Mouse (Mus musculus) gastrocnemius, adult 8-10 months (tissue): ENCODE data around the gene Nme7. TPM values are rescaled to one million over a fixed set of nuclear protein-coding genes. Genes with fewer than 3 reads are reported as not detected.

Experiments used
- DNase-seq, 2 experiments: peaks; one replicate each; pipeline ENCODE4 v3.0.0; 2022; ENCODE audit warnings: low spot score in 2 of 2
- total RNA-seq, 4 experiments: library from RNA; stranded (reverse); gene quantifications; 2 replicates each; pipeline ENCODE4 v1.2.4; 2022

Nme7 gene
- total RNA-seq, 4 experiments from 2014 or later: 1.2 to 3.5 (median 2.2) TPM

DNA sequence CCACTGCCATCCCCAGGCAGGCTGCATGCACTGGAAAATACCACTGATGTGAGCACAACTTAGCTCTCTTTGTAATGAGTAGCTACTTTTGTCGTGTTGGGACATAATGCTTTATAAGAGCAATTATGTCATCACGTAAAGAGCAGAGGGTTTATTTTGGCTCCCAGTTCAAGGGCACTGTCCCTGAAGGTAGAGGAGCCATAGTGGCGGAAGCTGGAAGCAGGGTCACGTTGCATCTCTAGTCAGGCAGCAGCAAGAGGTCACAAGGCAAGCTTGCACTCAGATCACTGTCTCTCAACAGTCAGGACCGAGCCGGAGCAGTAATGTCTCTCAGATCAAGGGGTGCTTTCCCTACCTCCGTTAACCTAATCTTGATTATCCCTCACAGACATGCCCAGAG lies 123.9 kb downstream of the Nme7 start:
- DNase-seq: no peak

GRCm38 (mm10) chr1:164428644-164429043 lies 124.7 kb downstream of the Nme7 start:
- DNase-seq: no peak

- DNase-seq: no peak
These were observed 128.7 kb downstream of the Nme7 start for GRCm38 (mm10) chr1:164432649-164433048.

DNA sequence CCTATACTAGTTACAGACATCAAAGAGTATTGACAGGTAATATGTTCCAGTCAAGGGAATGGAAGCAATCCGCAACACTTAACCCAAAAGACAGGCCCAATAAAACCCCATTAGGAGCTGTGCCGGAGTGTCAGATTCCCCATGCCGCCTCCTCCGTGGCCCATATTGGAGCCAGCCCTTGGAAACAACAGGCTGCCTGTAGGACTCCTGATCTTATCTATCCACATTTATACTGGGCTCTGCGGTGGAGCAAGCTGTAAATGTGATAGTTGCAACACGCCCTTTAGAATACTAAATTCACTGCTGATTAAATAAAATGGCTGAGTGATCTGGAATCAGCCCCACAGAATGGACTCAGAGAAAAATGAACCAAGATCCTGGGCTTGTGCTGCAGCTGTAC lies 130.1 kb downstream of the Nme7 start:
- no peak for DNase-seq

- DNase-seq: no peak
These were observed 132.8 kb downstream of the Nme7 start for GRCm38 (mm10) chr1:164436749-164437148.

GRCm38 (mm10) chr1:164440230-164440629 lies 136.3 kb downstream of the Nme7 start:
- DNase-seq: no peak

DNA sequence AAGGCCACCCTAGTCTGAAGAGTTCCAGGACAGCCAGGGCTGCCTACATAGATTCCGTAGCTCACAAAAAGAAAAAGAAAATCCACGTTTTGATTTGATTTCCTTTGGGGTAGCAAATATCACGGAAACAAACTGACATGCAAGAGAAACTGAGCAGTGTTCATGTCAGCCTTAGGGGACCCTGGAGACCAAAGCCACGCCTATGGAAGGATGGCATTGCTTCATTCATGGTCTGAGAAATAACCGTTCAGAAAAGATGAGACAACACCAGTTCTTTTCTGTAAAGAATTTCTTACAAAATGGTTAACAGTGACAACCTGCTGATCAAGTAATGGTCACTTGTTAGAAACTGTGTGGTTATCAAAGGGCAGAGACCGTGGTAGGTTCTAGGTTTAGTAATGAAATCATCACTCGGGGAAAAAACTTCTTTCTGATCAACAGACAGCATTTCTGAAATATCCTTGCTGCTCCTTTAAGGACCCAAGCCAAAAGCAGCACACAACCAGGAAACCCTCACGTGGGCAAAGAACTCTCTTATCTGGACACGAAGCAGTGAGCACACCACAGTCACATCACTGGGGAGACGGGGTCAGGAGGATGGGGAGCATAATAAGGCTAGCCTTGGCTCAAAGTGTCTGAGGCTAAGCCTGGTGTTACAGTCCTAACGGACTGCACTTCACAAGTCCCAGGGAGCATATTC lies 136.9 kb downstream of the Nme7 start:
- DNase-seq: no peak

DNA sequence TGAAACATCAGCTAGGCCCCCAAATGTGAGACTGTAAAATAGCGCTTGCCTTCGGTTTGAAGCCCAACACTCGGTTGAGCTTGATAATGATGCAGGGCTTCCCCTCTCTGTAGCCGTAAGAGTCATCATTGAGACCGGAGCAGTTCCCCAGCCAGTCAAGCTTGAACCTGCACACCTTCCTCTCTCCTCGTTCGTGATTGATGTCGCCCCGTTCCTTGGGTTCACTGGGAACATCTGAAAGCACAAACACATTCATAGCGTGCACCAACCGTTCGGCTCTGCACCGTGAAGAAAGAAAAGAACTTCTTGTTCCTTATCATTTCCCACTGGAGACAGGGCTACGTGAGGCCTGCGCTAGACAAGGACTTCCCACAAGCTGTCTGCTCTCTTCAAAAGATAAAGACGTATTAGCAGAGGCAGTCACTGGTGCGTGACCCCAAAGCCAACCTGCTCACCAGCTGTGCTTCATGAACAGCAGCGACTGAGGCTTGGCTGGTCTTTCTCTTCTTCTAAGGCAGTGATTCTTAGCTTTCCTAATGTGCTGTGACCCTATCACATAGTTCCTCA lies 137.6 kb downstream of the Nme7 start:
- no peak for DNase-seq

DNA sequence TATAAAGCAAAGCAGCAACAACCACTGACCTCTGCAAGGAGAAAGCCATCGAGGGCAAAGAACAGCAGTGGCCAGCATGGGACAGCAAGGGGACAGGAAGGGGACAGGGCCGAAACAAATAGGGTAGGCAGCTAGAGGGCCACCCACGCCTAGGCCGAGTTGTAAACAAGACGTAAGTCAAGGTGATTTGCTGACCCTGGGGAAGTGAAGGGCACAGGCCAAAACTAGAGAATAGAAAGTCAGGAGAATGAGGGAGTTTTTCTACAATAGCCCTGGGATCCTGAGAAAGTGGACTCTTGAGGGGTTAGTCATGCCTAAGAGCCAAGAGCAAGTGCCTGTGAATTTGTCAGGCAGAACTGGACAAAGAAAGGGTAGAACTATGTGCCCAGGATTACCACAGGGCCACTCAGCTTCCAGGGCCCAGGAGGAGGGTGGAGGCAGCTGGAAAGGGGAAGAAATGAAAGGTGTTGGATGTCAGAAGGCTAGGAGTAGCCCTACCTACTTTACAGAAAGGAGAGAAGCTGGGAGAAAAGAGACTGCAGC lies 141.8 kb downstream of the Nme7 start:
- DNase-seq: no peak

- DNase-seq: no peak
These were observed 142.6 kb downstream of the Nme7 start for GRCm38 (mm10) chr1:164446535-164446934.

DNA sequence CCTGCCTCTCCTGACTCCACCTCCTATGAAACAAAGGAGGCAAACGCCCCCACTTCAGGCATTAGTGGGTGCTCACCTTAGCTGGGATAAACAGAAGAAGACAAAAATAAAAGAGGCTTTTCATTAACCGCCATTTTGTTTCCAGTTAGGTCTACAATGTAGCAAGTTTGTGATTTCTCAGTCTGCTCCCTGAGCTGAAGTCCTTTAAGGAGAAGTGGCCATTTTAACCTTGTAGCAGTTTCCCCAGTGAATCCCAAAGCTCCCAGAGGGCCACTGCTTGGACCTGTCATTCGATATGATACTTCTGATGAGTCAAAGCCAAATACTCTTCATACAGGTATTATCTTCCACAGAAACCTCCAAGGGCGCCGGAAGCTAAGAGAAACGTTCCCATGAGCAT lies 143.6 kb downstream of the Nme7 start:
- no peak for DNase-seq

- DNase-seq: no peak
These were observed 145.7 kb downstream of the Nme7 start for GRCm38 (mm10) chr1:164449626-164450025.

- DNase-seq: no peak
These were observed 146.3 kb downstream of the Nme7 start for GRCm38 (mm10) chr1:164450231-164450630.

- no peak for DNase-seq
These were observed 146.7 kb downstream of the Nme7 start for GRCm38 (mm10) chr1:164450644-164451043.

DNA sequence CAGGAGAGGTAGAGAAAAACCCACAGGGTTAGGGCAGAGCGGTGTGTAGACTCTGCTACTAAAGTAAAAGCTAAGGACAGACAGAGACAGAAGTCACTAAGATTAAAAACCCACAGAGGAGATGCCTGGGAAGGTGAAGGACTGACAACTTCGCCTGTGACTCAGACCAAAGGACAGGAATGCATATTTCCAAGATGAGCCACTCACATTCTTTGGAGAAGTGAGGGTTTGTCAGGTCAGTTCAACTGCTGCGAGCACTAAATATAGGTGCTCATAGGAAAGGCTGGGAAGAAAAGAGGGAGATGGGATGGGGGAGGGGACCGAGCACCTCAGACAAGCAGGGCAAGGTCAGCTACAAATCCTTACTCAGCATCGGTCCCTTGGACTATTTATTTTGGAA lies 147.4 kb downstream of the Nme7 start:
- no peak for DNase-seq

DNA sequence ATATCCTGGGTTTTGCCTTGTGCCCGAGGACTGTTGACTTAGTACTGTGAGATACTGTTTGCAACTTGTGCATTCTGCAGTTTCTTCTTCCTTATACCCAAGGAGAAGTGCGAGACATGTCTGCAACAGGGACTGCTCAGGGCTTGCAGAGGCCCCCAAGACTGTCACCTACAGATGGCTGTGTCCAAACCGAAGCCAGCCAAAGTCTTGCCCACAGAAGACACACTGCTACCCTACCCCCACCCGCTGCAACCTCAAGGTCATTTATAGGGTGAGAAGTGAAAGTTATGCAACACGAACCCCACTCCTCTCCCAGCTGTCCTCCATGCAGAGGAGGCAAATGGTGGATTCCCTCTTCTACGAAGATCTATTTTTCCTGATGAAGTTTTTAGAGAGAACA lies 148.7 kb downstream of the Nme7 start:
- no peak for DNase-seq

DNA sequence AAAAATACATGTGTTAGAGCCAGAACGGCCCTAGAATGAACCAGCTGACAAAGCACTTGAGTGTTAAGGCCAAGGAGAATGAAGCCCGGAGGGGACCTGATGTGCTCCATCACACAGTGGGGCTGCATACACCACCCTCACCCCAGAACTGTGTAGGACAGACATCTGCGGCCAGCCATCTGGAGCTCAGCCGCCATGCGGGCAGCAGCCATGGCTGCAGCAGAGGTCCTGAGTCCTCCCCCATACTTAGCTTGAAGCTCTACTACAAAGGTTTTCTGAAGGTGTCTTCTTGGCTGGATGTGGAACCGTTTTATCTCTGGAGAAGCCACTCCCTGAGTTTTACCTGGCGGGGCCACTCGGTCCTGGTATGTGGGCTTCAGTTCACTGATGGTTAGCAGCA lies 149.2 kb downstream of the Nme7 start:
- DNase-seq: no peak

DNA sequence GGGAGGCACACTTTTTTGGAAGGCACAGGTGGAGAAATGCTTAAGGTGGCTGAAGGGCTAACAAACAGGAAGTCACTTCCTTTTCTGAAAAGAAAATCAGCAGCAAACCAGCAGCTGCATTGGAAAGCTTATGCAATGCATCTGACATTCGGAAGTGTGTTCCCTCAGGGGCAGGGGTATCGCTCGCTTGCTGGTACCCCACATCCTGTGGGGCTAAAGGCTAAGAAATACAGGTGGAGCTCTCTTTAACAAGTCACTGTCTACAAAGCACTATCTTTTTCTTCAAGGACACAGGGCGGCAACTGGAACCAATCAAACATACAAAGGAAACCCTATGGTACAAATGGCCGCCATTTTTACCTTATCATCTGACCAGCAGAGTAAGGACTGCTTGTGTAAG lies 149.8 kb downstream of the Nme7 start:
- no peak for DNase-seq

DNA sequence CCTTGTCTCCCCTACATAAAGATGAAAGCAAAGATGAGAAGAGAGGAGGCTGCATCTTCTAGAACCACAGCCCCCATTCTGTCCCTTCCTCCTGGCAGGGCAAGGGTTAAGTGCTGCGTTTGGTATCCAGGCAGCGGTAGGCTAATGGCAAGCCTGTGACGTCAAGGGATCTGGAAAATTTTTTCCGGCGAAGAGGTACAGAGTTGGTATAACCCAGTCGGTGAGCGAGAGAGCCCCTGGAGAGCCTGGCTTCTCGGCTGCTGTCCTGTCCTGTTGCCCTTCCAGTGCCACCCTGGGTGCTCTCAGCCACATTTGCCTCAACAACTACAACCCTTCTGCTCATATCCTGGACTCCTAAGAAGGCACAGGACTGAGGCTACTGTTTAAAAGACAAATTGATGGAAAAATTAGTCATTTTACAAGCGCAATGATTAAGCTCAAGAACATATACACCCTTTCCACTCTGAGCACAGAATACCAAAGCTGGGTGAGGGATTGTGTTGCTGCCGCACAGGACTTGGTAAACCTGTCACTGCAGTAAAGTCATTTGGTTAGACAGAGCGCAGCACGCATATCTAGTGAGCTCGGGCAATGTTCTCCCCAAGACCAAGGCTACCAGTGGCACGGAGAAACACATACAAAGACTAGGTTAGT lies 151.0 kb downstream of the Nme7 start:
- DNase-seq: no peak

DNA sequence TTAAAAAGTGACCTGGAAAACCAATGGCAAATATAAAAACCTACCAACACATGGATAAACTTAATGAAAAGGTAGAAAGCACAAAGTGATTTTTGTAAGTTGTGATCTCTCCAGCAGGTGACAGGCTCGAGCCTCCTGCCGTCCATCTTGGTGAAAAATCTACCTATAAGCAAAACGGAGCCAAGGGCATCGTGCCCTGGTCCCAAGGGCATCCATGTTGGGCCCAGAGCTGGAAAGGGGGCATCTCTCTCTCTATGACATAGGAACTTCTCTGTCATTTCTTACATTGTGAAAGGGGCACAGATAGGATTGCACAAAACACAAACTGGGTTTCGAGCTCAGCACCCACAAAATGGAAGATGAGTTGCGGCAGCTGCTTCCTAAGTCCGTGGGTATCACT lies 151.7 kb downstream of the Nme7 start:
- no peak for DNase-seq

- DNase-seq: no peak
These were observed 152.1 kb downstream of the Nme7 start for GRCm38 (mm10) chr1:164456065-164456464.

DNA sequence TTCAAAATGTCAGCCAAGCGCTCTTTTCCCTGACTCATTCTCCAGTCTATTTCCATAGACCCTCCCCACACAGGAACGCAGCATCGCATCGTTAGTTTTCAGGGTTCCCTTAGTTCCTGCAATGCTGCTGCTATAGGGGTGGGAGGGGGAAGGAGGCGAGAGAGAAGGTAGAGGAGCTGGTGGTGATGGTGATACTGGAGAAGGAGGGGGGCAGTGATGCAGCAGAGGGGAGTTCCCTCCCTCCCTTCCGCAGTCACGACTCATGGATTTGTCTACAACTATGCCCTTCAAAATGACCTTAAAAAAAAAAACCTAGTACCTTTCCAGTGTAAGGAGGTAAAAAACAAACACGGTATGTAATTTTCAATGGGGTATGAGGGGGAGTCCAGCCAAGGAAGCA lies 152.8 kb downstream of the Nme7 start:
- DNase-seq: no peak
